Mouse (Mus musculus): Measurements from ENCODE around the gene Gm10647. TPM values are rescaled to one million over a fixed set of nuclear protein-coding genes. Genes with fewer than 3 reads are reported as not detected.
"Not testable (repeated sequence)": the region's sequence is repeated elsewhere in the genome, so short reads cannot be mapped to it uniquely, and the experiment has no call there.

The Gm10647 gene
- total RNA-seq (2021), result not detected
- long read RNA-seq, experiment 1, result 0 reads
- long read RNA-seq, experiment 2, result 0 reads

DNA sequence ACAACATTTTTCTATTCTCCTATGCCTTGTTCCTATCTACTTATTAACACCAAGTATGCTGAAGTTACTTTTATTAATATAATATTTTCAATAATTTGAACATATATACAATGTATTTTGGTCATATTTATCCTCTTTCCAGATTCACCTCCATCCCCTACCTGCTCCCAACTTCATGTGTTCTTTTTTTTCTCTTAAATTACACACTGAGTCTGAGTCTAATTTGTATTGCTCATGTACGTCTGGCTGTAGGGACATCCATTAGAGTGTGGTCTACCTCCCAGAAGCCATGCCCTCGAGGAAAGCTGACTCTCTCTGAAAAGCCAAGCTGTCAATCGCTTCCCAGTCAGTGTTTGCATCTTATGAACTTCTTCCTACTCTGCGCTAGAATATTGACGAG lies at the start of gene Gm10647:
Gm10647 (plus strand) TSS at position 301 of the 400 bp plus-strand sequence.
- no peak for DNase-seq
- intact Hi-C loops (cut with DNase I), result loop anchor here (5.0 kb wide), 1 partner anchor 36 kb away; the partner anchor contains the start of gene Aph1c

DNA sequence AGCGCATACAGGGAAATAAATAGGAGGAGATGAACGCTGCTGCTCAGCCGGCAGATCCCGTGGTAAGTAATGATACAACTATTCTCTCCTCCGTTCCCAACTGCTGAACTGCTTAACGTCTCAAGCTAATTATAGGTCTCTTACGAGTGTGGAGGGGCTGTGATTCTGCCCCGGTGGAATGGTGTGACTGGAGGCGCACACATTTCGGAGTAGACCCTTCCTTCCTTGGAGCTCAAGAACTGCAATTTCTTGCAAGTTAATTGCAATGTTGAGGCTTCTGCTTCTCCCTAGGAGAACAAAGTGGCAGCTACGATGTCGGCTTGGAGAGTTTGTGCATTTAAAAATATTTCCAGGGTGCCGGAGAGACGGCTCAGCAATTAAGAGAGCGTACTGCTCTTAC lies 48.4 kb upstream of the Gm10647 start:
- intact Hi-C loops (cut with DNase I), result no loop called here
- DNase-seq, result no peak

DNA sequence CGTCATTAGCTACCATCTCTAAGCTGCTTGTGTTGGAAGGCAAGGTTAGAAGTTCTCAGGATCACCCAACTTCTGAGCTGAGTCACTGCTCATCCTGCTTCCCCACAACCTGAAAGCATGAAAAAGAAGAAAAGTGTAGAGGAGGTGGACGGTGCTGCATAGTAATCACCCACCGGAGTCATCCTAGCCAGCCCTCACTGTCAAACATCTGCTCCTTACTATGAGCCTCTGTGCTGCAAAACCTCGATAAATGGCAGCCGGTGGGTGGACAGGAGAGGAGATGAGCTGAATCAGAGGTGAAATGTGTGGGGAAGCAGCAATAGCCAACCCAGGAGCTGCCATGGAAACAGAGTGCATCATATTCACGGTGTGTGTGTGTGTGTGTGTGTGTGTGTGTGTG lies 44.0 kb upstream of the Gm10647 start:
- intact Hi-C loops (cut with DNase I), result no loop called here

DNA sequence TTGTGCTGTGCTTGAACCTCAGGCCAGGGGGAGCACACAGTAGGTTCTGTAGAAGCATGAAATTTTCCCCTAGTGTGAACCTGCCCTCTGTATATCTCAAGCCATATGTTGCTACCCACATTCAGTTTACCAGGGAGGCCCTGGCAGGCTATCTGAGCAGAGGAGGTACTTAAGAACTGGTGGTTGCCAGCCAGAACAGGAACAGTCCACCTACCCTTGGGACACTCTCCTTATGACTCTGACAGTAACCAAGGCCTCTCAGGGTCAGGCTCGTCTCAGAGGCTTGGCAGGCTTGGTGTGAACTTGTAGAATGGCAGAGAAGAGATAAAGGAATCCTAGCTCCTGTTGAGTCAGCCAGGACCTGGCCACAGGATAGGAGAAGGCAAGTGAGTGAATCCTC lies 35.8 kb upstream of the Gm10647 start:
- no peak for DNase-seq
- intact Hi-C loops (cut with DNase I), result no loop called here

More for the DNA sequence above, 44.0 kb upstream of the Gm10647 start:
- DNase-seq, result no peak

DNA sequence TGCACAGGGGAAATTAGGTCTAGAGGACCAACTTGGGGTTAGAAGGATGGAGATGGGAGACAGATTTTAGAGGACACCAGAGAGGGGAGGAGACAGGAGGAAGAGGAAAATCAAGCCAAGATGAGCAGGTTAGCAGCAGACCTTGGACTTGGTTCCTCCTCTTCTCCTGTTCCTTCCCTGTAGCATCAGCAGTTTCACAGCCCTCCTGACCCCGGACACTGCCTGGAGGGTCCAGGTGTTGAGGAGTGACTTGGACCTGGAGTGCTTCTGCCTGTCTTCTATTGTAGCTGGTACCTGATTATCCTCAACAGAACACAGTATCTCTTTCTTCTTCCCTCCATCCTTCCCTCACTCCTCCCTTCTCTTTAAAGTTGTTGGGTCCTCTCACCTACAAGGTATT lies 28.1 kb upstream of the Gm10647 start:
- no peak for DNase-seq
- intact Hi-C loops (cut with DNase I), result no loop called here

DNA sequence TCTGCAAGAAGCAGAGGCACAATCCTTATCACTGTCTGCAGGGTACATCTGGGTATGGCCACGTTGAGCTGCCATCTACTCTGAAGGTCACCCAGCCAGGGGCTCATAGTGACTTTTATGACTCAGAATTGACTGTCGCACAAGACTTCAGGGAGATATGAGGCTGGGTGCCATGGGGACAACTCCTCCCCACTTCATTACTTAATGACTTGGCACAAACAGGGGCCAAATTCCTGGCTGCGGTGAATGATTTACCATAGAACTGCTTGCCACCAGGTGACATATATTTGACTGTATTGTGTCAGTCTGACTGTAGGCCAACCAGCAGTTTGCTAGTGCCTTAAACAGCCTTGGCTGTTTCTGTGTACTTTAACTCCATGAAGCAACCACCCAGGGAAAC lies 27.6 kb upstream of the Gm10647 start:
- intact Hi-C loops (cut with DNase I), result no loop called here
- no peak for DNase-seq

DNA sequence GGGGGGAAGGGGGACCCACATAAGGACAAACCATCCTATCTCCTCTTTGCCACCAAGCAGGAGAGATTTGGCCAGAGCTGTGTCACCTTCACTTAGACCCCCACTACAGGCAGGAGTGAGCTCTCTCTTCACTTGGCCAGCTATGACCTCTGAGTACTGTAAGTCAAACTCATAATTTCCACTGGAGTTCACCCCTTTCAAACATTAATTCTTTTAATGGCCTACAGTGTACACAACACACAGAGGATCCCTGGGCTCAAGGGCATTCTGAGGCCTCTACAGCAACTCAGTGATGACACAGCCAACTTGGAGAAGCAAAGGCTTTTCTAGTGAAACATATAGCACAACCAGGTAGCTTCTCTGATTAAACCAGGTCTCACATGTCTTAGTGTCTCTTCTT lies 26.1 kb upstream of the Gm10647 start:
- intact Hi-C loops (cut with DNase I), result no loop called here
- no peak for DNase-seq

DNA sequence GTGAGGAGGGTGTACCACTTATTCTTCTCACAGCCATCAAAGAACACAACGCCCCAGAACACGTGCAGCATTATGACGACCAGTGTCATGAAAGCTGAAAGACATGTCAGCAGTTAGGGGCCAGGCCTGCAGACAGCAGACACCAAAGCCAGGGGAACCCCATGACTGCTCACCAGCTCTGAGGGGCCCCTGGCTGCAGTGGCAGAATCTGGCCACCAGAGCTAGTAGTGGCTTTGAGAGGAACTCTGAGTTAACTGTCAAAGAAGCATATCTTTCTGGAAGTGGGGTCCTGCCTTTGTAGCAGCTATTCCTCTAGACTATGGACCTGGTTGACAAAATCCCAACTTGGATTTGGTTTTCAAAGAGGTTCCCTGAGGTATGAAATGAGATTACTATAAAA lies 12.3 kb upstream of the Gm10647 start:
- DNase-seq; intact Hi-C loops (cut with DNase I): not testable (repeated sequence)

DNA sequence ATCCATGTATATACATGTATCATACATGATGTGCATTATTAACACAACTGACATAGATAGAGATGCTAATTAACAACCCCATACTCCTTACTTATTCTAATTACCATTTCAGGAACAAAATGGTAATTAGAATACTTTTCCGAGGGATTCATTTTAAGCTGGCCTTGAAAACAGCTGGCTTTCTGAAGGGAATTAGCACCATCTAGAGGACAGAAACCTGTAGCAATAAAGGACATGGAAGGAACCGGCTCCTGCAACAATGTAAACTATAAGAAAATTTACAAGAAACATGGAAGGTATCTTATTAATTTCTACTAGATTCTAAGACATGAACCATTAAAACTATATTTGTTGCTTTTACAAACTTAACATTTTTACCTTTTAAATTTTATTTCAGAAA lies 9.0 kb upstream of the Gm10647 start:
- DNase-seq, result no peak
- intact Hi-C loops (cut with DNase I), result loop anchor here (2.0 to 5.0 kb wide), 3 partner anchors 81 to 276 kb away; partner anchors contain the start of gene Fbxl22

DNA sequence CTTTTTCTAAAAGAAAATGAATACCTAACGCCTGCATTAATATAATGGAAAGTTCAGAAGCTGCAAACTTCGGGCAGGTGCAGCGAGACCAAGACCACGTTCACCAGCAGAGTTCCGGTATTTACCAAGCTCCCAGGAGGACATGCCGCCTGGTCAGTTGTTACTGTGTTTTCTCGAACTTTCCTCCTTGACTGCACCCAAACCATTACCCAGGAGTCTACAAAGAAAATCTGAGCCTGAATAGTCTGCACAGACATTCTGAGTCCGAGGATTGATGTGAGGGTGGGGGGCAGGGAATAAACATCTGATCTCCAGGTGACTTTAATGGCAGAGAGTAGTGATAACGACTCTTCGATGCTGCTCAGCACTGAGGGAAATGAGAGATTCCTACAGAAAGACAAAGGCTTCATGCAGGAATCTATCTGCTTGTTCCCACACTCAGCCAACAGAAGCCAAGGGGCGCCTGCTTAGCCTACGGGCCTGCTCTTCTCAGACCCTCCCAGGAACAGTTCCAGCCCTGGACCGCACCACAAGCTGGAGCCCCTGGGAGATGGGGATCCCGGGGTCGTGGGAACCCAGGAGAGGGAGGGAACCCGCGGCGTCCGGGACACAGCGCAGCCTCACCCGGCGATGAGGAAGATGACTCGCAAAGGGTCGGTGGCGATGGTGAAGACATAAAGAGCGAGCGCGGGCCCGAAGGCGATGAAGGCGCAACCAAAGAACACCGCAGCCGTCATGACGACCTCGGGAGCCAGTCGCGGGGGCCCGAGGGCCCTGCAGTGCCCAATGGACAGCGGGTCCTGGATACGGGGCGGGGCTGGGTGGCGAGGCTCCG lies 2.0 kb upstream of the Gm10647 start:
- intact Hi-C loops (cut with DNase I), result loop anchor here (5.0 kb wide), 1 partner anchor 37 kb away; the partner anchor contains the start of gene Aph1c

DNA sequence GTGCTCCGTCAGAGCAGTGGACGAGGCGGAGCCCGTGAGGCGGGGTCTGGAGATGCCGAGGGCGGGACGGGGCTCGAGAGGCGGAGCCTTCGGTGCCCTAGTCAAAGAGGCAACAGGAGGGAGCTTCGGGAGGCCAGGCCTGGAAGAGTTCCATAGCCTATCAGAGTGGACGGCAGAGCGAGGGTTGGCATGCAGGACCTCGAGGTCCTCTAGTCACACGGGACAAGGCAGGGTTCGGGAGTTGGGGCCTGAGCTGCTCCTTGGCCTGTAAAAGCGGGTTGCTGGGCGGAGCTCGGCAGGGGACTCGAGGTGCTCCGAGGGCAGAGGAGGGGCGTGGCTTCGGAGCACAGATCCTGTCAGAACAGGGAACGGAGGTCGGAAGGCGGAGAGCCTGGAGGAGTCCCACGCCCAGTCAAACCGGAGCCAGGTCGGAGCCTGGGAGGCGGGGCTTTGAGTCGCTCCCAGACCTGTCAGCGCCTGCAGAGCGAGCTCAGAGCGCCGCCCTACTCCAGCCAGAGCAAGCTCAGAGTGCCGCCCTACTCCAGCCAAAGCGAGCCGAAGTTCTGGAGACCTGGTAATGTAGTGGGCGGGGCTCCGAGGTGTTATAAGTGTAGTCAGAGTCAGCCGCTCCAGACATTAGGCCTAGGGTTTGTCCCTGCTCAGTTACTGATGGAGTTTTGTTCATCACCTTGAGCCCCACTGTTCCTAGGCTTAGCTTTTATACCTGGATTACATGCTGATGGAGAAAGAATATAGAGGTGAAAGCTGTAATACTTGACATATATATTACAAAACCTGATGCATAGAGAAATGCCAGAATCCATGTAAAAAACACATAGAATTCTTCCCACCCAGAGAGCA lies 1.1 kb upstream of the Gm10647 start, which contains the start of gene Aph1b:
Aph1b (minus strand) TSS at position 27 of the 861 bp plus-strand sequence.
- DNase-seq, result peak; percentile 93 to 94
- intact Hi-C loops (cut with DNase I), result loop anchor here (5.0 kb wide), 1 partner anchor 37 kb away; the partner anchor contains the start of gene Aph1c

More for the DNA sequence above, 2.0 kb upstream of the Gm10647 start:
- no peak for DNase-seq

DNA sequence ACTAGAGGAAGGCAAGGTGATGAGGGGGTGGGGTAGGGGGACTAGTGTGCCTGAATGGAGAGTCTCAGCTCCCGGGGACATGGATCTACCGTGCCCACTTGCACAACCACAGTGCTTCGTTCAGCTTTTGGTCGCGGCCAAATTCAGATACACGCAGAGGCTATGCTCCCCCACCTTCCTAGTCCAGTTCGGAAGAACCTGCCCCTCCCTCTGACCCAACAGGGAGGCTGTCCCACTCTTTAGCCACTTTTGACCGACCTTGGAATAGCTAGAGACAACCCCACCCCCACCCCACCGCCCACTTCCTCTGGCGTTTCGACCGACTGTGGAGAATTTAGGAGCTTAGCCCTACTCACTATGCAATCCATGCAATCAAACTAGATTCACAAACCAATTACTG lies 5.1 kb downstream of the Gm10647 start:
- no peak for DNase-seq
- intact Hi-C loops (cut with DNase I), result no loop called here

DNA sequence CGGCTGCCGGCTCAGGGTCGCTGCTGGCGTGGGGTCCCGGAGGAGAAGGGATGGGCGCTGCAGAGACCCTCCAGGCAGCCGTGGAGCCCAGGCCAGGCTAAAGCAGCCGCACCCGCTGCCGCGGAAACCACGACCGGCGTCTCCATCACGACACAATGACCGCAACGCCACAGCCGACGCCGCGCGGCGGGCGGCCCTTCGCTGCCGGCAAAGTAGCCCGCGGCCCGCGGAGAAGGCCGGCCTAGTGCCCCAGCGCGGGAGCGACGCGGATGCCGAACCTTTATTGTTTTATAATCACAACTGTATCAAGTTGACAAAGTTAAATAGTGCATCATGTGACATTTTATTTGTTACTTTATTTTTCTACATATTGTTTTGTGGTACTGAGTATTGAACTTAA lies 9.1 kb downstream of the Gm10647 start:
- intact Hi-C loops (cut with DNase I); DNase-seq: not testable (repeated sequence)

DNA sequence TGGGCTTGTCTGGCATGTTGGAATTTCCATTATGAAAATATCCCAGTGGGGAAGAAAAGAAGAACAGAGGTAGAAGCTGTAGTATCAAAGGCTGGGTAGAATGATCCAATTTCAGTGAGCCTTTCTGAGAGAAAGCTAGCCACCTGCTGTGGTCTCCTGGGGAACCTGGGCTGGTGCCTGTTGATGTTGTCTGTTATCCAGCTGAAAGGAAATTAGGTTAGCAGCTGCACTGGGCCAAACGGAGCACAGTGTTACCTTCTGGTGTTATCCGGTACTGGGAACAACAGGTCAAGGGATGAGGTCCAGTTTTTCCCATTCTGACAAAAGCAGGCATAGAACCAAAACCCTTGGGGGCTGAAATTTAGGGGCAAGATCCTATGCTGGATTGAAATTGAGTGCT lies 16.6 kb downstream of the Gm10647 start:
- intact Hi-C loops (cut with DNase I), result no loop called here
- DNase-seq, result no peak

DNA sequence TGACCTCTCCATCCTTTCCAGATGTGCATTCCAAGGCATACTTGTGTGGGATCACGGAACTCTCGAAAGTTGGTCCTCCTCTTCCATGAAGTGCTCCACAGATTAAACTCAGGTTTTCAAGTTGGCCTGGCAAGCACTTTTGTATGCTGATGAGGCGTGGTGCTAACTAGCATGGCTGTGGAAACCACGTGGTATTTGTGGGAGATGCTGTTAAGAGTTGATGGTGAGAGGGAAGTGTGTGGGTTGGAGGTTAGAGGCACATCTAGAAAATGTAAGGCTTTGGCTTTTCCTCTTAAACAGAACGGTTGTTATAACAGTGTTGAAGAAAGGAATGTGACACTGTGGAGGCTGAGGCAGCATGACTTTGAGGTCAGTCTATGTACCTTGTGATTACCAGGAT lies 24.2 kb downstream of the Gm10647 start:
- intact Hi-C loops (cut with DNase I), result no loop called here
- no peak for DNase-seq

DNA sequence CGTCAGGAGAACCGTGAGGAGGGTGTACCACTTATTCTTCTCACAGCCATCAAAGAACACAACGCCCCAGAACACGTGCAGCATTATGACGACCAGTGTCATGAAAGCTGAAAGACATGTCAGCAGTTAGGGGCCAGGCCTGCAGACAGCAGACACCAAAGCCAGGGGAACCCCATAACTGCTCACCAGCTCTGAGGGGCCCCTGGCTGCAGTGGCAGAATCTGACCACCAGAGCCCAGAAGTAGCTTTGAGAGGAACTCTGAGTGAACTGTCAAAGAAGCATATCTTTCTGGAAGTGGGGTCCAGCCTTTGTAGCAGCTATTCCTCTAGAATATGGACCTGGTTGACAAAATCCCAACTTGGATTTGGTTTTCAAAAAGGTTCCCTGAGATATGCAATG lies 25.4 kb downstream of the Gm10647 start:
- DNase-seq; intact Hi-C loops (cut with DNase I): not testable (repeated sequence)

DNA sequence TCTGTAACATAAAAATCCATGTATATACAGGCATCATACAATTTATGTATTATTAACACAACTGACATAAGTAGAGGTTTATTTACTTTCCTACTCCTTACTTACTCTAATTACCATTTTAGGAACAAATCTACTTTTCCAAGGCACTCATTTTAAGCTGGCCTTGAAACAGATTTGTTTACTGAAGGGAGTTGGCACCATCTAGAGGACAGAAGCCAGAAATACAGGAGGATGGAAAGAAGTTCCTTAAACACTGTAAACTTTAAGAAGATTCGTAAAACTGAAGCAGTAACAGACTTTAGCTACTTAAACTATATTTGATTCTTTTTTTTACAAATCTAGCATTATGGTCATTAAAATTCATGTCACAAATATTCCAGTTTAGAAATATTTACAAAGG lies 29.2 kb downstream of the Gm10647 start:
- DNase-seq, result no peak

DNA sequence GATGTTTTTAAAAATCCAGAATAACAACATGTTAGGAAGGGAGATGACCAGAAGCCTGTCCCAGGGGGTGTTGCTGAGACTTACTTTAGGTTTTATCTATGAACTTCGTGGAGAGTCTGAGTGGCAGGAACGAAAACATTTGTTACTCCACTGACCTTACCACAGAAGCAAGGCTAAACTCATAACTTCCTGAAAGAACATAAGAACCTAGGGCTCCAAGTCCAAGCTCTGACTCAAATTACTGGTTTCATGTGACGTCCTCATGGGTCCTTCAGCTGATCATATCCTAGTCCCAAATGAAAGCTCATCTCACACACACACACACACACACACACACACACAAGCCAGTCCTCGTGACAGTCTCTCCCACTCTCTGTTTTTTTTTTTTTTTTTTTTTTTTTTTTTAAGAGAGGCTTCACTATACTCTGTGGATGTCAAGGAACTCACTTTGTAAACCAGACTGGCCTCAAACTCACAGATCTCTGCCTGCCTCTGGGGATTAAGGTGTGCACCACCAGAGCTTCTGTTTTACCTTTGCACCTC lies 35.6 kb downstream of the Gm10647 start:
- intact Hi-C loops (cut with DNase I), result loop anchor here (5.0 to 10.0 kb wide), 2 partner anchors 35 to 142 kb away; partner anchors contain the start of genes Aph1b, Gm10647 and Lactb
- no peak for DNase-seq

More for the DNA sequence above, 29.2 kb downstream of the Gm10647 start:
- intact Hi-C loops (cut with DNase I), result loop anchor here (5.0 kb wide), 2 partner anchors 179 to 359 kb away; no protein-coding TSS in a partner anchor

DNA sequence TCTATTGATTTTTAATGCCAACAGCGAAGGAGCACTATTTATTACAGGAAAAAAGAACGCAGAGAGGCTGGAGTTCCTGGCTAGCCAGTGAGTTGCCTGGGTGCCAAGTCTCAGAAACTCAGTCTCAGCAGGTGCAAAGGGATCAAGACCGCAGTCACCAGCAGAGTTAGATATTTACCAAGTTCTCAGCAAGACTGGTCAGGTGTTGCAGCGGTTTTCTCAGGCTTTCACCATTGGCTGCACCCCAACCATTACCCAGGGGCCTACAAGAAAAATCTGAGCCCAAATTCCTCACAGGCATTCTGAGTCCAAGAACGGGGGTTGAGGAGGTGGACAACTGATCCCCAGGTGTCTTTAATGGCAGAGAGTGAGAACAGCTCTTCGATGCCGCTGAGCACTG lies 37.0 kb downstream of the Gm10647 start:
- peak in 1 of 2 experiments; percentile 16 for DNase-seq
- intact Hi-C loops (cut with DNase I), result loop anchor here (5.0 to 10.0 kb wide), 2 partner anchors 37 to 141 kb away; partner anchors contain the start of genes Aph1b, Gm10647 and Lactb
